Mouse (Mus musculus) G1E (cell line): ENCODE results near the gene Ddi2.

ENCODE experiments used
- CTCF ChIP-seq: IDR thresholded peaks from 2 replicates; pipeline ENCODE4 v1.5.1; 2012; ENCODE audit warnings: low read depth, low read length, inconsistent platforms, mixed read lengths
- GATA1 ChIP-seq: IDR thresholded peaks from 2 replicates; pipeline ENCODE4 v1.6.1; 2012; ENCODE audit warnings: borderline replicate concordance, low read length, inconsistent platforms, mixed read lengths
- GATA2 ChIP-seq: IDR thresholded peaks from 2 replicates; pipeline ENCODE4 v1.6.1; 2012; ENCODE audit warnings: low read depth, low read length, inconsistent platforms, borderline replicate concordance

- TF ChIP-seq CTCF (no peak), GATA2 (no peak), GATA1 (no peak)
Observed at GRCm38 (mm10) chr4:141672325-141672724, 50.9 kb downstream of the Ddi2 start.
